Mouse (Mus musculus) retina, adult 2 months (tissue): ENCODE results near the gene Snx4.

Experiments
- DNase-seq: peaks from one replicate; pipeline ENCODE4 v3.0.0-alpha.2; 2012; ENCODE audit warnings: low read depth, low spot score

Gene Snx4

GRCm38 (mm10) chr16:33271824-33272223 is 20.6 kb downstream of the Snx4 start:
- no peak for DNase-seq

- no peak for DNase-seq
Measured at GRCm38 (mm10) chr16:33283079-33283478, 31.8 kb downstream of the Snx4 start.

GRCm38 (mm10) chr16:33288536-33288935 is 37.3 kb downstream of the Snx4 start:
- no peak for DNase-seq

- DNase-seq = no peak
Measured at GRCm38 (mm10) chr16:33289981-33290380, 38.7 kb downstream of the Snx4 start.

GRCm38 (mm10) chr16:33292241-33292640 is 41.0 kb downstream of the Snx4 start:
- no peak for DNase-seq

- no peak for DNase-seq
Measured at GRCm38 (mm10) chr16:33294681-33295080, 43.4 kb downstream of the Snx4 start.

DNA sequence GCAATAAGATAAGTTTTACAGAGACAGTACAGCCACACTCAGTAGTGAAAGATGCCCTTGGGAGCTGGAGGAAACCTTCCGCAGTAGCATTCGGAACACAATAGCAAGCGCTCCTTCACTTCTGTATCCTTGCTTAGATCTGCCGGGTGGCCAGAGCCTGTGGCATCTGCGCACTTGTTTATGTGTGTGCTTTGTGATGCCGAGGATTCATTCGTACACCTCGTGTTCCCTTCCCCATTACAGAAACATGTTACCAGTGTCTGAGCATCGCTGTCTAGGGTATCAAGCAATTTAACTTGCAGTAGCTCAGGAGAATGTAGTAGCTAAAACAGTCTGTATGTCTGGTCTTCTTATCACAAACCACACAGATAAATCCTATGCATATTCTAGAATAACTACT is 44.1 kb downstream of the Snx4 start:
- DNase-seq = no peak

DNA sequence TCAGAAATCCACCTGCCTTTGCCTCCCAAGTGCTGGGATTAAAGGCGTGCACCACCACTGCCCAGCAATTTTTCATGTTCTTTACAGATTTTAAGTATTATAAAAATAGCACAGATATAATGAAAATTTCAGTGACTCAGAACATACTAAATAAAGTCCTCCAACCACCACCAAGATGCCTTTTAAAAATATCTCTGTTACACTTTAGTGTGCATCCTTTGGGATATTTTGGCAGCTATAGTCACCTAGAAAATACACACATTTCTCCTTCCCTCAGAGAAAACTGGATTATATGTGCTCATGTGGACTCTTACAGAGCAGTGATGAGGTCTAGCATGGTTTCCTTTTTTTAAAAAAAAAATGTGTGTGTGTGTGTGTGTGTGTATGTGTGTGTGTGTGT is 46.3 kb downstream of the Snx4 start:
- no peak for DNase-seq

DNA sequence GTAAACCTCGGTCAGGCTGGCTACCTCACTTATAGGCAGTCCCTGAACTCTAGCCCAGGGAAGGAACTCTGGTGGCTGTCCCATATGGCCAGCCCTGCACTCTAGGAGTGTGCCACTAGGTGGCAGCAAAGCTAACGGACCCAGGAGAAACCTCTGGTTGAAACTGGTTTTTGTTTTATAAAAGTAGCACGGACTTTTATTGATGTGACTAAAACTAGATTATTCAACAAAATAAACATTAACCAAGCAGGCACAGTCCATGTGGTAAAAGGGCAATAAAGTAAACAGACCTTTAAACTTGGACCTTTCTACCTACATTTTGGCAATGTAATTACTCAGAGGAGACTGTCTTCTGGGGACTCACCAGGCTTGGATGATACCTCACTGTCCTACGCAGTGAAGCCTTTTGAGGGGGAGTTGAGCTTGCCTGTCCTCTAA is 55.4 kb downstream of the Snx4 start:
- DNase-seq = peak; percentile 50

GRCm38 (mm10) chr16:33307761-33308160 is 56.5 kb downstream of the Snx4 start:
- DNase-seq = no peak

DNA sequence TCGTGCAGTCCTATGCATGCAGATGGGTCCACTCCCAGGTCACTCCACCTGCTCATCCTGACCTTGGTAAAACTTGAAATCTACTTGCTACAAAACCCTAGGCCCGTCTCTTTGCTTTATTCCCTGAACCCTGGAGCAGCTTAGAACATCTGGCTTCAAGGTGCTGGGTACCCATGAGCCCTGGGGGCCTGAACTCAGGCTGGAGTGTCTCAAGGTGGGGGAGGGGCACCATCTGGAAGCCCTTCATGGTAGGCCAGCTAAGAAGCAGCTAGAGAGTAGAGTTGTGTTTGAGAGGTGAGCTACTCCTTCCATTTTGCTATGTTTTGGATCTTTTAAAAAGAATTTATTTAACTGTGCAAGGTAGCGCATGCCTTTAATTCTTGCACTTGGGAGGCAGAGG is 57.8 kb downstream of the Snx4 start:
- no peak for DNase-seq

DNA sequence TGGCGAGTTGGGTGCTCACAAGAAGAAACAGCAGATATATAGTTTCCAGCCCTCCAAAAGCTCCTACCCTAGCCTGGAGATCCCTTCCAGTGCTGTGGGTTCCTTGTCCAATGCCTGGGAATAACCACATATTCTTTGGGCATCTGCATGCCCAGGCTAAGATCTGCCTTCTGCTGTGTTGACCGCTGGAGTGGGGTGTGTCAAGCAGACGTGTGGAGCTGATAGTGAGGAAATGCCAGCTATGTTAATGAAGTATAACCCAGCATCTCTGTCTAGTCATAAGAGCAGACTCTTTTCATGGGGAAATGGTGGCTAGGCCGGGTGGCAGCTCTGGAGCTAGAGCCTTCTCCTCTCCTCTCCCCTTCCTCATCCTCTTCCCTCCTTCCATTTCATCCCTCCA is 64.4 kb downstream of the Snx4 start:
- no peak for DNase-seq

DNA sequence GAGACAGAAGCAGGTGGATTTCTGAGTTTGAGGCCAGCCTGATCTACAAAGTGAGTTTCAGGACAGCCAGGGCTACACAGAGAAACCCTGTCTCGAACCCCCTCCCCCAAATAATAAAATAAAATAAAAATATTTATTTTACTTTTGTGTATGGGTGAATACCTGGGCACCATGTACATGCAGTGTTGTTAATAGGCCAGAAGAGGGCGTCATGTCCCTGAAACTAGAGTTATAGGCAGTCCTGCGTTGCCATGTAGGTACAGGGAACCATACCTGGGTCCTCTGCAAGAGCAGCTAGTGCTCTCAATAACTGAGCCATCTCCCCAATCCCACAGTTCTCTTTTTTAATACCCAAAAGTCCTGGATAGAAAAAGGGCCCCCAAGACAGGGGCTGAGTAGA is 66.4 kb downstream of the Snx4 start:
- DNase-seq = no peak

GRCm38 (mm10) chr16:33318059-33318458 is 66.8 kb downstream of the Snx4 start:
- DNase-seq = no peak

- no peak for DNase-seq
Measured at GRCm38 (mm10) chr16:33325704-33326455, 74.6 kb downstream of the Snx4 start.

- DNase-seq = no peak
Measured at GRCm38 (mm10) chr16:33326589-33326988, 75.3 kb downstream of the Snx4 start.

DNA sequence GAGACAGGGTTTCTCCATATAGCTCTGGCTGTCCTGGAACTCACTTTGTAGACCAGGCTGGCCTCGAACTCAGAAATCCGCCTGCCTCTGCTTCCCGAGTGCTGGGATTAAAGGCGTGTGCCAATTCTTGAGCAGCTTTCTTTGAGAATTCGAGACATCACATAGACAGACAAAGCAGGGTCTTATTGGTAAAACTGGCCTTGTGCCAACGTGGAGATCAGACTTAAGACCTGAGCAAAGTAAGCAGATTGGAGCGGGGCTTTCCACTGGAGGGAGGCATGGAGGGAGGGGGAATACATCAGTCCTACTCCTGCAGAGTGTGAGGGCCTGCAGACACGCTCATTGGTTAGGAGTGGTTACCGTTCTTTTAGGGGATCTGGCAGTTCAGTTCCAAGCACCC is 75.9 kb downstream of the Snx4 start:
- DNase-seq = no peak

GRCm38 (mm10) chr16:33333015-33333414 is 81.8 kb downstream of the Snx4 start:
- DNase-seq = no peak

GRCm38 (mm10) chr16:33337177-33337576 is 85.9 kb downstream of the Snx4 start:
- peak; percentile 22 for DNase-seq

DNA sequence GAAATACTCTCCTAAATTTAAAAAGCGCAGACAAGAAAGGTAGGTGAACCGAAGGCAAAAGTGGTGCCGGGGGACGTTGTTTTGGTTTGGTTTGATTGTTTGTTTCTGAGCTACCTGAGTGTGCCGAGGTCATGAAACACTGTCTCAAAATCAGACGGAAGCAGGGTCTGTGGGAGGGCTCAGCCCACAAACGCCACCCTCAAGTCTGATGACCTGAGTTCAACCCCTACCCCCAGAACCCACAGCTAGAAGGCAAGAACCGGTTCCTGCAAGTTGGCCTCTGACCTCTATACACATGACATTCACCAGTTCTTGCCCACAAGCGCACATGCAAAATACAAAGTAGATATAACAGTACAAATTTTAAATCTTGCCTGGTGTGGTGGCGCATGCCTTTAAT is 86.4 kb downstream of the Snx4 start:
- no peak for DNase-seq

DNA sequence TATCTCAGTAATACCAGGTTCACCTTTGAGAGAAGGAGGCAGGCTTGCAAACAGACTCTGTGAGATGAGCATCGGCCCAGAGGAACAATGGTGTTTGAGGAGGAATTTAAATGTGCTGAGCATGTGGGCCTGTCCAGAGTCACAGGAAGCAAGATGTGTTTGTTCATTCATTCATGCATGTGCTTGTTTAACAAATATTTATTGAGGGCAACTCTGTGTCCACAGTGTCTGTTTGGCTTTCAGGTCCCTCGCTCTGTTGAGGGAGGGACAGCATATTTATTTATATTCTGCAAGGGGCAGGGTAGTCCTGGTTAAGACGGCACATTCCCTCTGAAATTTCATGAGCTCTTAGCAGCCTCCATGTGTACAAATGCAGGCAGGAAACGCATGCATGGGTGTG is 87.2 kb downstream of the Snx4 start:
- DNase-seq = no peak

GRCm38 (mm10) chr16:33339476-33339875 is 88.2 kb downstream of the Snx4 start:
- no peak for DNase-seq

- DNase-seq = no peak
Measured at GRCm38 (mm10) chr16:33342356-33342755, 91.1 kb downstream of the Snx4 start.

DNA sequence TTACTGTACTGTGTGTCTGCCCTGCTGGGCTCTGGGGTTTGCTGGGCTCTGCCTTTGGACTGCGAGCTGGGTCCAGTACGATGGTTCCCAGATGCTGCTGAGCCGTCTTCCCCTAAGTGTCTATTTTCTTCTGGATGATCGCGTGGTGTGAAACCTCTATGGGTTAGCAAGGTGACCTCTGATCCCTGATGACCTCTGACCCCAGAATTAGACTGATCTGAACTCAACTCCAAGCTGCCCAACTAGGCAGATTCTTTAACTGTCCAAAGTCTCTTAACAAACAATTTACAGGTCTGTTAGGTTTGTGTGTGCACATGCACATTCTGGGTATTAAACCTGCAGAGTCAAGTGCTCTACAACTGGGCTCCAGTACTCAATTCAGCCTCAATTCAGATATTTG is 91.9 kb downstream of the Snx4 start:
- DNase-seq = no peak
